Mouse (Mus musculus): ENCODE measurements at regions not wholly inside any gene's neighbourhood (a gene's known extent, or its start where the extent isn't known, plus 50 kb on each side); places are given as distances from the start of the nearest gene placed in this dataset.
"Not testable (repeated sequence)": the region's sequence is repeated elsewhere in the genome, so short reads cannot be mapped to it uniquely, and the experiment has no call there.

DNA sequence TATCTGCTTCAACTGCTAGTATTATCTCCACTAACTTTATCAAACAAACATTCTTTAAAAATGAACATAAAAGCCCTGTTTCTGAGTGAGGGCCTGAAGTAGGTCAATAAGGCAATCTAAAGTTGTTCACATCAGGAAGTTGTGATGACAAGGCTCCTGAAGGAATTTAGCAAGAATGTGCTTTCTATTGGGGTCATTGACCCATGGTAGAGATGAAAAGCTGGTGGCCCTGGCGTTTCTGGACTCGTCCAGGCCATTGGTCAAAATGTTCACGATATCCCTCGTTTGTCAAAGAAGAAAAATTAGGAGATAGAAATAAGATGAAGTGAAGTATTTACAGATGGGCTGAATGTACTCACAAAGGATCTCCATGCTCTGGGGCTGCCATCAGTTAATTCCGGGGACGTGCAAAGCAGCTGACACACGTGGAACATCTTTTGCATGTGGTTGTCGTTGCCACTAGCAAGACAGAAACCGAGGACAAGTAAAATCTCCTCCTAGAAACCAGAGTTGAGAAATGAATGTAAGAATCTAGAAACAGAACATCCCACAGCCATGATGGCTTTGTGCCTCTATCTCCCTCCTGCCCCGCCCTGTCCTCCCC, 134.1 kb downstream of the Snx18 start:
- no peak for DNase-seq (ENCODE audit: low spot score)

DNA sequence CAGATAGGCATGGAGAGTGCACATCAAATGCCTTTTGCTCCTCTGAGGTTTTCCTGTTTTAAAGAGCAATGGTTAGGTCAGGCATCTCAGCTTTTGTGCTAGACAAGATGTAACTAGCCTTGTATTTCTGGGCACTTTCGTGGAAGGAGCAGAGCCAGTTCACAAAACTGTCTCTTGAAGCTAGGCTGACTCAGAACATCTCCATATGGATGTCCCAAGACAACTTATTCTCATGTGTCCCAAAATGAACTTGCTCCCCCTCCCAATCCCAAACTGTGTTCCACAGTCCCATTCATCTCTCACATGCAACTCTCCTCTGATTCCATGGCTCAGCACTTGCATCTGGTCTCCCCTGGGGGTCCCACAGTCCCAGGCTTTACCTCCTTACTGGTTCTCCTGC, 135.5 kb downstream of the Snx18 start:
- DNase-seq (ENCODE audit: low spot score), result no peak

DNA sequence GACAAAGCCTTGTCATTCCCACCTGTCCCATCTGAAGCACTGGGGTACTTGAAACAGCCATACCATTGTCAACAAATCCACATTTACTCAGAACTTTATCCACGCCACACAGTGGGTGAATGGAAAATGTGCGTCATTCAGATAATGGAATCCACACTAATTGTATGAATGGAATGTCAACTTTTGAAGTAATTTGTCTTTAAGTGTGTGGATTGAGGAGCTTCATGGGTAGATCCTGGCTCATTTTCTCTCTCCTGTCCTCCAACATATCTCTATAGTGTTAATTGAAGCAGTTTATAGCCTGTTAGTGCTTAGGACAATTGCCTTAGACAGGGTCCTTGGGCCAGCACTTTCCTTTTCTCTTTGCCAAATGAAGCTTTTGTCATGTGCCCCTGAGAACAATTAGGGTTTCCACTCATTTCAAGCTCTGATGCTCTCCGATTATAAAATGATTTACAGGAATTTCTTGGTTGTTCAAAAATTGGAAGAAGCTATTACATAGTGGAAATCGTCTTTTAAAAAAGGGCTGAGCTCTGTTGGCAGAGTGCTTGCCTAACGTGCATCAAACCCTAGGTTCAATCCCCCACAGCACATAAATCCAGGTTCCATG, 140.4 kb downstream of the Snx18 start:
- DNase-seq (ENCODE audit: low spot score), result no peak

- DNase-seq (ENCODE audit: low spot score), result no peak
Measured at GRCm38 (mm10) chr13:113470822-113471557, 147.4 kb downstream of the Snx18 start.

GRCm38 (mm10) chr13:113464190-113465064, 153.9 kb downstream of the Snx18 start:
- DNase-seq (ENCODE audit: low spot score), result peak; percentile 79

- no peak for DNase-seq (ENCODE audit: low spot score)
Measured at GRCm38 (mm10) chr13:113463420-113463819, 154.9 kb downstream of the Snx18 start.

DNA sequence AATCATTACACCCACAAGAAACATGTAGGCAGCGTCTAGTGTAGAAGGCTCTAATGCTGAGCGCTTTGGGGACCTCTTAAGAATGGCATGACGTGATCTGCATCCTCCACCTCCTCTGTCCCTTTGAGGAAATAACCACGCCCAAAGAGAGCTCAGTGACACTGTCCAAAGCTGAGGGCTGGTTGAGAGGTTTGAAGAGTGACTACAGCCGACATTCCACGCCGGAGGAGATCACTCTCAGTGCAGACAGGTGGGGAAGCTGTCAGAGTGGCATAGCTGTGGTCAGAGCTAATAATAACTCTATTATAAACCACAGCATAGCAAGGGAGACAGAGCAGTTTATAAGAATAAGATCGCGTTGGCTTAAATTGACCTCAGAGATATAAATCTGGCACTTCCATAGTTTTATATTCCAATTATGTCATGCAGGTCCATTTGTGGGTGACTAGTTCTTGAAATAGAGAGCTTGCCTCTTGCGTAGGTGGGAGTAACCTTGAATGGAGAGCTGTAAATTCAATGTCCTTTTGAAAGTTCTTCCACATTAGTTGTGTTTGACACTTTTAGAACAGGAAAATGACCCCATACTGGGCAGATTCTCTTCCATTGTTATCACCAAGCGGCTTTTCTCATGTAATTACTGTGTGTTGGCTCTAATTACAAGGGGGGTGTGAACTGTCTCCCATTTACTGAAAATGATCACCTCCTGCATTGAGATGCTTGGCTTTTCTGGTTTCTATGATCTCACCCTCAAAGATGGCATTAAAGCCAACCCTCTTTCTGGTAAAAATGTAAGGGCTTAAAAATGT, 161.7 kb downstream of the BC067074 start:
- DNase-seq (ENCODE audit: low spot score), result no peak

DNA sequence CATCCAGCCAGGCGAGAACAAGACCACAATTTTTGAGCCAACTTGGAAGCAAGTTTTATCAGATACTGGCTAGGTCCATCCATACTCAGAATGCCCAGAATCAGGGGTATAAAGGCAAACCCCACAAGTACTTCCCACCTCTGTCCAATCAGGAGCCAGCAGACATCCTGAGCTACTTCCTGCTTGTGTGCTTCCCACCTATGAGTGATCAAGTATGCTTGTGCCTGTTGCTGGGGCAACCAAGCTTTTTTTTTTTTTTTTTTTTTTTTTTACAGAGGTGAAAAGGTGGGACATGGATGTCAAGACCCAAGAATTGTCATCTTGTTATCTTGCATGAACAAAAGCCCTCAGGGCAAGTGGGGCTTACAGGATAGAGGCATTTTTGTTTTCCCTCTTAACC, 155.4 kb downstream of the BC067074 start:
- no peak for DNase-seq (ENCODE audit: low spot score)

- no peak for DNase-seq (ENCODE audit: low spot score)
Measured at GRCm38 (mm10) chr13:113446226-113446625, 153.3 kb downstream of the BC067074 start.

DNA sequence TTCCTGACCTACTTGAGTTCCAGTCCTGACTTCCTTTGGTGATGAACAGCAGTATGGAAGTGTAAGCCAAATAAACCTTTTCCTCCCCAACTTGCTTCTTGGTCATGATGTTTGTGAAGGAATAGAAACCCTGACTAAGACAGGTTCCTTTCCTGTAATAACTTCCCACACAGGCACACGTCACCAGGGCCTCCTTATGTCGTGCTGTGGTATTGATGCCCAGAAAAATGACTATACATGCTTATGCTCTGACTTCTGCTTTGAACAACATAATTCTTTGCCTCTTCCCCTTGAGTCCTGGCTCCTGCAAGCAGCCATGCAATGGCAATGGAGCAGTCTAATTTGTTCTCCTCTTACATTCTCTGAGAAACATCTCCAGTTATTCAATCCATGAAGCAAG, 151.5 kb downstream of the BC067074 start:
- not testable (repeated sequence) for DNase-seq (ENCODE audit: low spot score)

DNA sequence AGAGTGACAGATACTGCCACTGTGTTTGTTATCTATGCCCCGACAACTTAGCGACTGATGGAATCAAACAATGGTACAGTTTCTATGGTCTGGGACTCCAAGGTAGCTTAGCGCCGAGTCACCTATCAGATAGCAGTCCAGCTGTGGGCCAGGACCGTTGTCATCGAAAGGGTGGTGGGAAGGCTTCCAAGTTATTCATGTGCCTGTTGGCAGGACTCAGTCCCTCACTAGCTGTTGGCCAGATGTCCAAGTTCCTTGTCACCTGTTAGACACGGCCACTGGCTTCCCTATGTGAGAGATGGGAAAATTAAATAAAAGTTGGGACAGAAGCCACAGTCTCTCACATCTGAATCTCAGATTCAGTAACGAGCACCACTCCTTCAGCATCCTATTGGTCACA, 150.1 kb downstream of the BC067074 start:
- no peak for DNase-seq (ENCODE audit: low spot score)

DNA sequence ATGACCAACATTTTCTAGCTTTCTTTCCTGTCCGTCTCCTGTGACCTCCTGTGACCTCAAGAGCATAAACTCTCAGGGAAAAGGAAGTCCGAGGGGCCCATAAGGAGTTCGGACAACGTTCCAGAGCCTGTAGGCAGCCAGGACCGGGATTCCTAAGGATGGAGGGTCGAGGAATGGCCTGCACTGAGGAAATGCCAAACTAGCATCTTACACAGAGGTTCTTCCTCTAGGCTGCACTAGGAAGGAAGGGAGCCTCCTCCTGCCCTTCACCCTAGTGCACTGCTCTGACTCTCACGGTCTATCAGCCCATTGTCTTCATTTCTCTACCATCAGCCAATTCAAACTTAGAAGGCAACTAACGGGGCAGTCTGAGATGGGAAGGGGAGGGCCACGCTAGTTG, 149.2 kb downstream of the BC067074 start:
- DNase-seq (ENCODE audit: low spot score), result no peak

- no peak for DNase-seq (ENCODE audit: low spot score)
Measured at GRCm38 (mm10) chr13:113440137-113440536, 147.2 kb downstream of the BC067074 start.

DNA sequence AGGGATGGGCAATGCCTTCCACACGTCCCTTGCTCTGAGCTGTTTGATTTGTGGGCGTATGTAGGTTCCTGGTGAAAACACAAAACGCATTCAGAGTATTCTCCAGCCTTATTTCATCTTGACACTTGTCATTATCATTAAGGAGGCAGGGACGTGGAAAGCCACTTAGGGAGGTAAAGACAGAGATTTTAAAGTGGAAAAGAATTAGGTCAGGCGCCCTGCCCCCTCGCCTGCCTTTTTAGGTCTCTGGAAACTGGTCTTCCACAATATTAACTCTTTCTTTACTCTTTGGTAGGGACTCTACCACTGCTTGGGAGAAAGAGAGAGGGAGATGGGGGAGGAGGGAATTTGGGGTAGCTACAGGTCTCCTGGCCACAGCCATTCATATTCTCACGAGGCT, 146.6 kb downstream of the BC067074 start:
- no peak for DNase-seq (ENCODE audit: low spot score)

- DNase-seq (ENCODE audit: low spot score), result no peak
Measured at GRCm38 (mm10) chr13:113438872-113439271, 145.9 kb downstream of the BC067074 start.

- DNase-seq (ENCODE audit: low spot score), result no peak
Measured at GRCm38 (mm10) chr13:113436288-113436687, 143.3 kb downstream of the BC067074 start.

DNA sequence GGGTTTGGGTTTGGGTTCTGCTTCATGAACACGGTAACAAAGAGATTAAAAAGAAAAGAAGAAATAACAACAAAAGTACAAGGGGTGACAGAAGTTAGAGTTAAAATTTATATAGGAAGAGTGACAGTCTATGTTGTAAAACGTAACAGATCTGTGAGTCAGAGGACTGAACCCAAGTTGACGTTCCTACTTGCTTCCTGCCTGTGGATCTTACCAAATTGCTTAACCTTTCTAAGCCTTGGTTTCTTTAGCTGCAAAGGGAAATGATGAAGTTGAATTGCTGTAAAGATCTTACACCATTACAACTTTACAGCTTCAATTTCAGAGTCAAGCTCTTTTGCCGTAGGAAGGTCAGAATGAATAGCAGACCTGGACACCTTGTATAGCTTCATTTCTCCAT, 142.2 kb downstream of the BC067074 start:
- no peak for DNase-seq (ENCODE audit: low spot score)

GRCm38 (mm10) chr13:113433456-113433855, 140.5 kb downstream of the BC067074 start:
- no peak for DNase-seq (ENCODE audit: low spot score)

GRCm38 (mm10) chr13:113429615-113430014, 136.7 kb downstream of the BC067074 start:
- no peak for DNase-seq (ENCODE audit: low spot score)
